Mouse (Mus musculus): ENCODE results near the gene Hoxd8.

The Hoxd8 gene

DNA sequence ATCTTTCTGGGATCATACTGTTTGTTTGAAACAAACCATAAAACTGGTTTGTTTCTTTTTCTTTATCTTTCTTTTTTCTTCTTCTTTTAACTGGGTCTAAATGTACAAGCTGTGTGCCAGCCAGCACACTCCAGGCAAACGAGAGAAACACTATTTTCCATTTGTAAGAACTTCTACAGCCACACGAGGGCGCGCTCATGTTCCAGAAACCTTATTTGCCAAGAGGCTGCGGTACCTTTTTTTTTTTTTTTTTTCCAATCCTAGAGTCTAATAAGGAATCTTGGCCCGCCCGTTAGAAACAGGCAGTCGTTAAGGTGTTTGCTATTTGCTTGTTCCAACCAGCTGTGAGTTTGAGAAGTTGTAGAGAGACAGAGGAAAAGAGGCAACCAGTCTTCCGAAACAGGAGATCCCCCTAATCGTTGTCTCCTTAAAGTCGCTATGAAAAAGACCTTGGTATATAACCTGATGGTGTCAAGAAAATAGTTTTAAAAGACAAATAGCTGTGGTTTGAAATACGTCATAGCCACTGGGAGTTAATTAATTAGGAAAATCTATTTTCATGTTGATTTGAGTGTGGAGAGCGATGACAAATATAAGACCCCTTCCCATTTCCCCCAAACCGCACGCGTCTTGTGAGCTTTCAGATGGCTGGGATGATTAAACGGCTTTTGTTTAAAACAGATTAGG lies 18.0 kb upstream of the Hoxd8 start:
- peak; percentile 10 for DNase-seq (ENCODE audit: low read depth)

- DNase-seq (ENCODE audit: low read depth): no peak
Measured at GRCm38 (mm10) chr2:74686988-74687697, 17.3 kb upstream of the Hoxd8 start.

DNA sequence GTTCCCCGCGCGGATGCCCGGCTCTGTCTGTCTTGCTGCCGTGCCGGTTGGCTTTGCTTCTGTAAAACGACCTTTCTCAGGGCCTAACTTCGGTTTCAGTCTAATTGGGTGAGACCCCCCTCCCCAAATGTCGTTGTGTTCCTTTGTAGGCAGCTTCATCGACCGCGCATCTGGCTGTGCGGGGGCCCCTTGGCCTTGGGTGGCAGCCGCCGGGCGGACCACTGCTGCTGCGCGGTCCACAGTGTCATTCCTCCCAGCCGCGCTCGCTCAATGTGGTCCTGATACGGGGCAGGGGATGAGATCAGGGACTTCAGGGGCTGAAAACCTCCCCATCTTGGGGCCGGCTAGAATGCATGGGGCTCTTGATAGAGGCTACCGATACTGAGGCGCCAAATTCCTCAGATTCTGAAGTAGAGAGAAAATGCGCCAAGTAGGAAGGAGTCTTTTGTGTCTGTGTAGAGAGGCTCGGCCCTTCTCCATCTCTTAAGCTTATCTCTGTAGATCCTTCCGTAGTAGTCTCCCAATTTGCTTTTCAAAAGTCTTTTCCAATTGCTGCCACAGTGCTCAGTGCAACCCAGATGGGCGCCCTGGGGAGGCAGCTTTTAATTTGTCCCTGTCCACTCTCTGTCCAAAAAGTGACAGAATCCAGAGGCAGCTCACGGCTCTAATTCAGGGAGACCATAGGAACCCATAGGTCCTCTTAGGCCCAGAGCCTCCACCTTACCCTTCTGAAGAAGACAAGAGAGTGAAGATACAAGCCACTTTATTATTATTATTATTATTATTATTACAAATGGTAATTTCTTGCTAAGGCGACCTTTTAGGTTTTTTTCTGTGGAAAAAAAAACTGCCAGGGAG lies 16.5 kb upstream of the Hoxd8 start:
- no peak for DNase-seq (ENCODE audit: low read depth)

GRCm38 (mm10) chr2:74688795-74689573 lies 15.4 kb upstream of the Hoxd8 start:
- no peak for DNase-seq (ENCODE audit: low read depth)

DNA sequence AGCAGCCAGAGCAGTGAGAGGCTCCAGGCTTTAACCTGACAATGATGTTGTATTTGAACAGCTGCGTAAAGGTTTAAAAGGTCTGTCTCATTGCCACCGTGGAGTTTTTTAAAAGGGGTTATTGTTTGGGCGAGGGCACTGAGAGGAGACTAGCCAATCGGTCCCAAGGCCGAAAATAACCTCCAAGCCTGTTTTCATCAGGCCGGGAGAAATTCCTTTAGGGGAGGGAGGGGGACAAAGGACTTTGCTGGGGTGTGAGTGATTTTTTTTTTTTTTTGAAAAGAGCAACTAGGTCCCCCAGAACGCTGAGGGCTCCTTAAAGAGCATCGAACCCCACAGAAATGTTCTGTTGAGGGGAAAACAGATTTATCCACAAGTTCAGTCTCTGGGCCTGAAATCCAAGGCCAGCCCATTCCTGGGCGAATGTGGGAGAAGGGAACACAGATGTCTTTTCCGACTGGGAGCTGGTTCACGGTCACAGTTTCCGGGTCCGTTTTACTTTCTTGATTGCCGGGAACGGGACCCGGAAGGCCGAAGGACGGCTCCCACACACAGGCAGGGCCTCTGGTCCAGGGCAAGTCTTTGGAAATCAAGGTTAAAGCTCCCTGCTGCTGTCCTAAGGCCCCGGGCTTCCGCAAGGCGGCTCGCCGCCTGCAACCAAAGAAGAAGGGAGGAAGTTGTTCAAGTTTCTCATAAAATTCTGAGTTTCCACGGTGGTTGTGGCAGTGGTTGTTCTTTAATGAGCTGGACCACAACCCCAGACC lies 14.7 kb upstream of the Hoxd8 start:
- no peak for DNase-seq (ENCODE audit: low read depth)

- no peak for DNase-seq (ENCODE audit: low read depth)
Measured at GRCm38 (mm10) chr2:74690338-74690716, 14.1 kb upstream of the Hoxd8 start.

- DNase-seq (ENCODE audit: low read depth): no peak
Measured at GRCm38 (mm10) chr2:74691022-74691951, 13.1 kb upstream of the Hoxd8 start, which contains the start of gene Hoxd10. Gene Hoxd10 (plus strand): TSS chr2:74691924.

DNA sequence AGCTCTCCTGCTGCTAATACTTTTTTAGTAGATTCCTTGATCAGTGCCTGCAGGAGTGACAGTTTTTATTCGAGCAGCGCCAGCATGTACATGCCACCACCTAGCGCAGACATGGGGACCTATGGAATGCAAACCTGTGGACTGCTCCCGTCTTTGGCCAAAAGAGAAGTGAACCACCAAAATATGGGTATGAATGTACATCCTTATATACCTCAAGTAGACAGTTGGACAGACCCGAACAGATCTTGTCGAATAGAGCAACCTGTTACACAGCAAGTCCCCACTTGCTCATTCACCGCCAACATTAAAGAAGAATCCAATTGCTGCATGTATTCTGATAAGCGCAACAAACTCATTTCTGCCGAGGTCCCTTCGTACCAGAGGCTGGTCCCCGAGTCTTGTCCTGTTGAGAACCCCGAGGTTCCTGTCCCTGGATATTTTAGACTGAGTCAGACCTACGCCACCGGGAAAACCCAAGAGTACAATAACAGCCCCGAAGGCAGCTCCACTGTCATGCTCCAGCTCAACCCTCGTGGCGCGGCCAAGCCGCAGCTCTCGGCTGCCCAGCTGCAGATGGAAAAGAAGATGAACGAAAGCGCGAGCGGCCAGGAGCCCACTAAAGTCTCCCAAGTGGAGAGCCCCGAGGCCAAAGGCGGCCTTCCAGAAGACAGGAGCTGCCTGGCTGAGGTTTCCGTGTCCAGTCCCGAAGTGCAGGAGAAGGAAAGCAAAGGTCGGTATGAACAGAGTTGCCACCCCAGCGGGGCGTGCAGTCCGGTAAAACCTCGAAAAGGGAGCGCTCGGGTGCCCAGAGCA lies 12.2 kb upstream of the Hoxd8 start:
- DNase-seq (ENCODE audit: low read depth): no peak

- DNase-seq (ENCODE audit: low read depth): no peak
Measured at GRCm38 (mm10) chr2:74692808-74693431, 11.5 kb upstream of the Hoxd8 start.

GRCm38 (mm10) chr2:74693432-74693827 lies 11.0 kb upstream of the Hoxd8 start:
- DNase-seq (ENCODE audit: low read depth): no peak

GRCm38 (mm10) chr2:74694066-74694465 lies 10.3 kb upstream of the Hoxd8 start:
- DNase-seq (ENCODE audit: low read depth): no peak

DNA sequence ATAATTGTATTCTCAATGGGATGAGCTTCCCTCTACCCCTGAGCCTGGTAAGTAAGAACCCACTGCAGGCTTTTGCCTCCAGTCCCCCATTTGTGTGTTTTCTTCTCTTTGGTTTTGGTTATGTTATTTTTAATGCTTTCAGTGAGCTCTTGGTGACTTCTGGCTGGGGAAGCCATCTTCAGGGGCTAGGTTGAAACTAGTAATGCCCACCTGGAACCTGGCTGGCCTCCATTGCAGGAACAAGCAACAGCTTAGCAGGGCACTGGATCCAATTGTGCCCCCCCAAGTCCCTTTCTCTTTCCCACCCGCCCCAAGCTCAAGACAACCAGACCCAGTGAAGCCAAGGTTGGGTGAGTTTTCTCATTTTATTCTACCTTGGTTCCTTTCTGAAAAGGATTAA lies 9.0 kb upstream of the Hoxd8 start:
- no peak for DNase-seq (ENCODE audit: low read depth)

GRCm38 (mm10) chr2:74695813-74696430 lies 8.5 kb upstream of the Hoxd8 start:
- DNase-seq (ENCODE audit: low read depth): no peak

- DNase-seq (ENCODE audit: low read depth): no peak
Measured at GRCm38 (mm10) chr2:74696442-74697335, 7.7 kb upstream of the Hoxd8 start.

- DNase-seq (ENCODE audit: low read depth): no peak
Measured at GRCm38 (mm10) chr2:74697567-74698121, 6.8 kb upstream of the Hoxd8 start, which contains the start of gene Hoxd9. Gene Hoxd9 (plus strand): TSS chr2:74697727.

GRCm38 (mm10) chr2:74698201-74699052 lies 6.0 kb upstream of the Hoxd8 start:
- no peak for DNase-seq (ENCODE audit: low read depth)

All from fibroblast of lung, adult 2 months (primary cell).